Mouse (Mus musculus) gastrocnemius, postnatal 36 days (tissue): ENCODE results near the gene St7. TPM values are rescaled to one million over a fixed set of nuclear protein-coding genes. Genes with fewer than 3 reads are reported as not detected.

ENCODE experiments used
- total RNA-seq, 2 experiments: library from RNA; stranded (reverse); gene quantifications; 2 replicates each; pipeline ENCODE4 v1.2.3; 2021

The St7 gene
- total RNA-seq, 2 experiments from 2014 or later: 9.6 to 10.6 TPM

Other genes starting within 250 kb of the St7 start
- gene Met, start 229.1 kb upstream of the St7 start, total RNA-seq: 10 to 100 TPM in 1 of 2 experiments, 1 to 10 TPM in 1; 9.0 to 15.8 TPM
- gene Capza2, start 56.7 kb upstream of the St7 start, total RNA-seq: 100 to 1,000 TPM; 299 to 306 TPM